Mouse (Mus musculus): Measurements from ENCODE around the gene Pax1. TPM values are rescaled to one million over a fixed set of nuclear protein-coding genes. Genes with fewer than 3 reads are reported as not detected.

Gene Pax1
- polyA plus RNA-seq (2015; fragmentation: Nextera tagmentation; extraction: Ambion mirVana): 0.50 and 3.1 TPM in 2 replicates

DNA sequence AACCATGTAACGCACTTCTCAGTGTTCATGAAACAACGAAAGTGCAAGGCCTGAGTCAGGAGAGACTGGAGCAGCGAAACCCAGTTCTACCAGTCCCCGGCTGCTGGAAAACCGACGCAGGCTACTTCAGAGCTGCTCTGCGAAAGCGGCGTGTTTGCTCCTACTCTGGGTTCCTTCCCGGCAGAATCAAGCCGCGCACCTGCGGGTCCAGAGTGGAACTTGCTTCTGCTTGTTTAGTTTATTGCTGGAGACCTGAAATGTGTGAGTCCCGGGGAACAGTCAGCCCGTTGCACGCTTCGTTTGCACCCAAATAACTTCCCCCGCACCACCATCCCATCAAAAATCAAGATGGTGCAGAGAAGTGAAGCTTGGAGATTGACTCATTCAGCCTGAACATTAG lies at the start of gene Pax1:
TSS of gene Pax1 (plus strand) at position 345 of the 400 bp plus-strand sequence.
- Histone ChIP-seq H3K27ac (no peak within 1 kb of the TSS), H3K4me2 (peak within 1 kb of the TSS; percentile 20; the same call in 1 of the 2 replicates), H3K4me1 (peaks cover 7% of the 10 kb centered on the region; the same call in 1 of the 2 replicates), H3K4me3 (no peak within 1 kb of the TSS; the same call in 1 of the 2 replicates), H3K9me3 (no peaks in the 10 kb centered on the region), H3K9ac (no peak within 1 kb of the TSS), H3K36me3 (no peaks in the 10 kb centered on the region), H3K27me3 (peaks cover 95% of the 10 kb centered on the region)
- no peak for ATAC-seq (ENCODE audit: borderline replicate concordance, extremely low read depth, low FRiP score, low TSS enrichment)
- WGBS: 2% methylated on average over 18 of the region's 18 CpGs

GRCm38 (mm10) chr2:147321036-147321435 lies 40.7 kb upstream of the Pax1 start:
- Histone ChIP-seq H3K27ac (no peak overlapping the region), H3K4me3 (no peak overlapping the region), H3K27me3 (peaks cover 5% of the 10 kb centered on the region; the same call in 1 of the 2 replicates), H3K9me3 (no peaks in the 10 kb centered on the region), H3K9ac (no peak overlapping the region), H3K36me3 (no peaks in the 10 kb centered on the region), H3K4me1 (no peaks in the 10 kb centered on the region), H3K4me2 (no peak overlapping the region)
- no peak for ATAC-seq (ENCODE audit: borderline replicate concordance, extremely low read depth, low FRiP score, low TSS enrichment)
- 11% methylated on average over 9 of the region's 9 CpGs for WGBS

GRCm38 (mm10) chr2:147325178-147325577 lies 36.5 kb upstream of the Pax1 start:
- H3K27ac ChIP-seq: no peak overlapping the region
- ATAC-seq (ENCODE audit: borderline replicate concordance, extremely low read depth, low FRiP score, low TSS enrichment): no peak

DNA sequence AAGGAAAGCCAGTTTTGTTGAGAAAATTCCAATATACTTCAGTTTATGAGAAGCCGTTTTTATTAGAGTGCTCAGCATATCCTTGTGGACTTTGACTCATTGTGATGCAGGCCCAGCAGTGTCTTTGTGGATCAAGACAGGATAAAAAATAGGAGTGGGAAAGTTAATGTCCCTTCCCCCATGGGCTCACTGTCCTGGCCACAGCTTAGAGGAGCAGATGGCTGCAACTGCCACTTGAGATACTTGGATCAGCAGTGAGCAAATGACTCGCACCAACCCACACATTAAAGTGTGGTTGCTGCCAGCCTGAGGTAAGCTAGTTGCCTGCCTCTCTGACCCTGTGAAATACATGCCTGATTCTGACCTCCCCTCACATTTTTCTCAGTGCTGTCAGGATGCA lies 29.0 kb upstream of the Pax1 start:
- no peak overlapping the region for H3K4me2 ChIP-seq
- H3K4me3 ChIP-seq: no peak overlapping the region
- ATAC-seq (ENCODE audit: borderline replicate concordance, extremely low read depth, low FRiP score, low TSS enrichment): no peak
- WGBS: 71% methylated on average over 2 of the region's 2 CpGs
- H3K27ac ChIP-seq: no peak overlapping the region
- no peaks in the 10 kb centered on the region for H3K4me1 ChIP-seq
- H3K36me3 ChIP-seq: no peaks in the 10 kb centered on the region
- H3K9me3 ChIP-seq: no peaks in the 10 kb centered on the region
- H3K27me3 ChIP-seq: no peaks in the 10 kb centered on the region
- no peak overlapping the region for H3K9ac ChIP-seq

More at GRCm38 (mm10) chr2:147325178-147325577, 36.5 kb upstream of the Pax1 start:
- no peak overlapping the region for H3K4me3 ChIP-seq
- WGBS: 84% methylated on average over 2 of the region's 2 CpGs
- H3K36me3 ChIP-seq: no peaks in the 10 kb centered on the region
- no peak overlapping the region for H3K4me2 ChIP-seq
- peaks cover 5% of the 10 kb centered on the region; the same call in 1 of the 2 replicates for H3K27me3 ChIP-seq
- H3K9ac ChIP-seq: no peak overlapping the region
- no peaks in the 10 kb centered on the region for H3K4me1 ChIP-seq
- H3K9me3 ChIP-seq: no peaks in the 10 kb centered on the region

GRCm38 (mm10) chr2:147338729-147339128 lies 23.0 kb upstream of the Pax1 start:
- Histone ChIP-seq H3K4me2 (no peak overlapping the region), H3K9me3 (no peaks in the 10 kb centered on the region), H3K27me3 (no peaks in the 10 kb centered on the region; the same call in 1 of the 2 replicates), H3K27ac (no peak overlapping the region), H3K4me3 (no peak overlapping the region), H3K36me3 (no peaks in the 10 kb centered on the region), H3K9ac (no peak overlapping the region), H3K4me1 (no peaks in the 10 kb centered on the region)
- ATAC-seq (ENCODE audit: borderline replicate concordance, extremely low read depth, low FRiP score, low TSS enrichment): no peak
- 54% methylated on average over 15 of the region's 15 CpGs for WGBS

- no peak for ATAC-seq (ENCODE audit: borderline replicate concordance, extremely low read depth, low FRiP score, low TSS enrichment)
- no peaks in the 10 kb centered on the region for H3K36me3 ChIP-seq
- H3K4me2 ChIP-seq: no peak overlapping the region
- no peaks in the 10 kb centered on the region for H3K4me1 ChIP-seq
- no peaks in the 10 kb centered on the region; the same call in 1 of the 2 replicates for H3K27me3 ChIP-seq
- no peak overlapping the region for H3K4me3 ChIP-seq
- no peaks in the 10 kb centered on the region for H3K9me3 ChIP-seq
- 60% methylated on average over 4 of the region's 4 CpGs for WGBS
- no peak overlapping the region for H3K9ac ChIP-seq
- H3K27ac ChIP-seq: no peak overlapping the region
These were observed 21.9 kb upstream of the Pax1 start for GRCm38 (mm10) chr2:147339796-147340195.

DNA sequence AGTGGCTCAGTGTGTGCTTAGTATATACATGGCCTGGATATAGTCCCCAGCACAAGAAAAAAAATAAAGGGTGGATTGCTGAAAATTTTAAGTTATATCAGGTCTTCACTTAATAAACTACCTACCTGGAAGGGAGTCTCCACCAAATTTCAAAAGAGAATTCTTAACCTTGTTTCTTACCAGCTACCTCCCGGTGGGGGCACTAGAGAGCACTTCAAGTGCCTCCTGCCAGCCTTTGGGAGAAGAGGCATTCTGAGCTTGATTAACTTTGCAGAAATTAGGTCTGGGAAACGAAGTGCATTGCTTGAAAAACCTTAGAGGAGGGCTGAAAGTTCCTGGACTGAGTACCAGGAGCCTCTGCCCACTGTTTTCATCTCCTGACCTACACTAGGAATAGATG lies 19.5 kb upstream of the Pax1 start:
- no peak overlapping the region for H3K4me3 ChIP-seq
- 3% methylated on average over 2 of the region's 2 CpGs for WGBS
- H3K9ac ChIP-seq: no peak overlapping the region
- H3K4me1 ChIP-seq: no peaks in the 10 kb centered on the region
- ATAC-seq (ENCODE audit: borderline replicate concordance, extremely low read depth, low FRiP score, low TSS enrichment): no peak
- H3K27ac ChIP-seq: no peak overlapping the region
- no peak overlapping the region for H3K4me2 ChIP-seq
- no peaks in the 10 kb centered on the region for H3K9me3 ChIP-seq
- H3K27me3 ChIP-seq: no peaks in the 10 kb centered on the region; the same call in 1 of the 2 replicates
- H3K36me3 ChIP-seq: no peaks in the 10 kb centered on the region

GRCm38 (mm10) chr2:147359716-147360115 lies 2.0 kb upstream of the Pax1 start:
- no peak overlapping the region for H3K27ac ChIP-seq
- H3K4me1 ChIP-seq: peaks cover under 1% of the 10 kb centered on the region; the same call in 1 of the 2 replicates
- no peak for ATAC-seq (ENCODE audit: borderline replicate concordance, extremely low read depth, low FRiP score, low TSS enrichment)
- peaks cover 95% of the 10 kb centered on the region for H3K27me3 ChIP-seq
- no peak overlapping the region for H3K4me2 ChIP-seq
- 3% methylated on average over 4 of the region's 4 CpGs for WGBS
- H3K9ac ChIP-seq: no peak overlapping the region
- H3K9me3 ChIP-seq: no peaks in the 10 kb centered on the region
- H3K4me3 ChIP-seq: no peak overlapping the region
- H3K36me3 ChIP-seq: no peaks in the 10 kb centered on the region

GRCm38 (mm10) chr2:147360401-147360800 lies 1.3 kb upstream of the Pax1 start:
- 3% methylated on average over 7 of the region's 7 CpGs for WGBS
- Histone ChIP-seq H3K27ac (no peak overlapping the region), H3K4me1 (peaks cover 7% of the 10 kb centered on the region; the same call in 1 of the 2 replicates), H3K9ac (no peak overlapping the region), H3K9me3 (no peaks in the 10 kb centered on the region), H3K27me3 (peaks cover 95% of the 10 kb centered on the region), H3K4me2 (no peak overlapping the region), H3K36me3 (no peaks in the 10 kb centered on the region), H3K4me3 (no peak overlapping the region)
- ATAC-seq (ENCODE audit: borderline replicate concordance, extremely low read depth, low FRiP score, low TSS enrichment): no peak

DNA sequence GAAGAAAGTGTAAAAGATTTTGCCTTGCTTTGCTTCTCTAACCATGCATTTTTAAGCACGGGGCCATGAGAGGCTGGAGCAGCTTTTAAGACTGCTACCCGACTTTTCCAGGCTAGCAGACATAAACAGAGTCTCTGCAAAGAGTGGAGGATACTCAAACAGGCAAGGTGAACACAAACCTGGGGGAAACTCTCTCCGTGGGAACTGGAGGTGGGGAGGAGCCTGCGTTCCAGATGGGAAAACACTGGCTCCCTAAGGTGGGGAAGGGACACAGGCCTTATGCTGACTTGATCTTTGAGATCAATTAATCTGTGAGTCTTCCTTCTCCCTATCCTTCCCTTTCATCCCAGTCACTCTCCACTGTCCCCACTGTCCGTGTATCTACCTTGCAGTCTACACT lies 869 bp upstream of the Pax1 start:
- no peak for ATAC-seq (ENCODE audit: borderline replicate concordance, extremely low read depth, low FRiP score, low TSS enrichment)

DNA sequence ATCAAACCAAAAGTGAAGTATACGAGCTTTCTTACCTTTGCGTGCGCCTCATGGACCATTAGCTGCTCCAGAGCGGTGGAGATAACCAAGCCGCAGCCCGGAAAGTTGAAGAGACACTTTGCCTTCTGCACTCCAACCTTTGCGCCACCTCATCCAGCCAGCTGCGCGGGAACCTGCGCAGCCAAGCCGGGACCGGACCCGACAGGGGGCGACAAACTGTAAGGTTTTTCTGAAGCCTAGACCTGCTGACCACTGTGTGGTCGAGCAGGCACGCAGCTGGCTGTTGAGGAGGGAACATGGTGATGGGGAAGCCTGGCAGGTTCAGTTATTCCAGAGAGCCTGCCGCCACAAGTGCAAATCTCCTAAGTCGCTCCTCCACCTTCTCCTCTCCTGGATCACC lies 591 bp downstream of the Pax1 start:
- no peak overlapping the region for H3K9ac ChIP-seq
- peaks cover 98% of the 10 kb centered on the region for H3K27me3 ChIP-seq
- H3K4me1 ChIP-seq: peaks cover 7% of the 10 kb centered on the region; the same call in 1 of the 2 replicates
- H3K27ac ChIP-seq: no peak overlapping the region
- peak overlapping the region; percentile 20; the same call in 1 of the 2 replicates for H3K4me2 ChIP-seq
- peak; percentile 39; the same call in 1 of the 2 replicates for ATAC-seq (ENCODE audit: borderline replicate concordance, extremely low read depth, low FRiP score, low TSS enrichment)
- H3K4me3 ChIP-seq: no peak overlapping the region; the same call in 1 of the 2 replicates
- H3K9me3 ChIP-seq: no peaks in the 10 kb centered on the region
- under 1% methylated on average over 18 of the region's 18 CpGs for whole genome bisulfite sequencing
- H3K36me3 ChIP-seq: no peaks in the 10 kb centered on the region

More for the DNA sequence above, 869 bp upstream of the Pax1 start:
- no peaks in the 10 kb centered on the region for H3K36me3 ChIP-seq
- H3K9ac ChIP-seq: no peak overlapping the region
- peaks cover 7% of the 10 kb centered on the region; the same call in 1 of the 2 replicates for H3K4me1 ChIP-seq
- H3K27me3 ChIP-seq: peaks cover 95% of the 10 kb centered on the region
- no peak overlapping the region for H3K27ac ChIP-seq
- no peaks in the 10 kb centered on the region for H3K9me3 ChIP-seq
- H3K4me3 ChIP-seq: no peak overlapping the region
- H3K4me2 ChIP-seq: no peak overlapping the region
- 3% methylated on average over 5 of the region's 5 CpGs for WGBS

DNA sequence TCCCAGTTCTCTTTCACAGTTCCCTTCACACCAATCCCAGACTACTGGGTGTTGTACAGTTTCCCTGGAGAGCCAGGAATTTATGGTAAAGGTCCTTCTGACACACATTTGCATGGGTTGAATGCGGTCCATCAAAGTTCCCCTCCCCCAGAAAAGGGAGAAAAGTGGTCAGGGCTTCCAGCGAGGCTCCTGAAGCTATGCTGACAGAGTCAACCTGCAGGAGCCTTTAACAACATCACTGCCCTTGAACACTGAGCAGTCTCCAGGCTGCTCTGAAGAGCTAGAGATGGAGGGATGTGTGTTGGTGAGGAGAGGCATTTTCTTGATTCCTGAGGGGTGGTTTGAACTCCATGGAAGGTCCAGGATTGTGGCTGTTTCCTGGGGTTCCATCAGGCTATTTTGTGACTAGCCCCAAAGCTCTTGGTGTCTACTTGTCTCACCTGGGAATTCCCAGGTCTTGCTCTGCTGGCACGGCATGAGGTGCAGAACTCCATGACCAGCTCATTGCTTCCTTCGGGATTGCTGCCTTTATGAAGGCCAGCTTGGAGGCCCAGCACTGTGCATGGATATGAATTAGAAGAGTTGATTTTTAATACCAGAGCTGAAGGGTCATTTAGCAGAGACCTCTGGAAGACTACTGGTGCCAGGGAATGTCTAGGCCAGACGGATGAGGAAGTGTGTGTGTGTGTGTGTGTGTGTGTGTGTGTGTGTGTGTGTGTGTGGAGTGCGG lies 1.8 kb downstream of the Pax1 start:
- 11% methylated on average over 6 of the region's 6 CpGs for WGBS
- Histone ChIP-seq H3K9me3 (no peaks in the 10 kb centered on the region), H3K9ac (no peak overlapping the region), H3K4me1 (peaks cover 7% of the 10 kb centered on the region; the same call in 1 of the 2 replicates), H3K4me2 (no peak overlapping the region), H3K36me3 (no peaks in the 10 kb centered on the region), H3K4me3 (no peak overlapping the region), H3K27ac (no peak overlapping the region), H3K27me3 (peaks cover 100% of the 10 kb centered on the region)
- no peak for ATAC-seq (ENCODE audit: borderline replicate concordance, extremely low read depth, low FRiP score, low TSS enrichment)
